Mouse (Mus musculus) myocyte (in vitro differentiated cells): ENCODE measurements around the gene Hfe2.

ENCODE experiments used
- MAX ChIP-seq: IDR thresholded peaks from one replicate; pipeline ENCODE4 v1.6.1; 2011; ENCODE audit warnings: low read depth, mild to moderate bottlenecking, control low read depth
- POLR2A ChIP-seq: IDR thresholded peaks from one replicate; pipeline ENCODE4 v1.6.1; 2011; ENCODE audit warnings: low read depth, mild to moderate bottlenecking, control low read depth, moderate library complexity; ENCODE audit not compliant: insufficient read length
- TCF12 ChIP-seq: IDR thresholded peaks from one replicate; pipeline ENCODE4 v1.6.1; 2011; ENCODE audit warnings: mild to moderate bottlenecking, control low read depth; ENCODE audit not compliant: poor library complexity, insufficient read depth, severe bottlenecking

DNA sequence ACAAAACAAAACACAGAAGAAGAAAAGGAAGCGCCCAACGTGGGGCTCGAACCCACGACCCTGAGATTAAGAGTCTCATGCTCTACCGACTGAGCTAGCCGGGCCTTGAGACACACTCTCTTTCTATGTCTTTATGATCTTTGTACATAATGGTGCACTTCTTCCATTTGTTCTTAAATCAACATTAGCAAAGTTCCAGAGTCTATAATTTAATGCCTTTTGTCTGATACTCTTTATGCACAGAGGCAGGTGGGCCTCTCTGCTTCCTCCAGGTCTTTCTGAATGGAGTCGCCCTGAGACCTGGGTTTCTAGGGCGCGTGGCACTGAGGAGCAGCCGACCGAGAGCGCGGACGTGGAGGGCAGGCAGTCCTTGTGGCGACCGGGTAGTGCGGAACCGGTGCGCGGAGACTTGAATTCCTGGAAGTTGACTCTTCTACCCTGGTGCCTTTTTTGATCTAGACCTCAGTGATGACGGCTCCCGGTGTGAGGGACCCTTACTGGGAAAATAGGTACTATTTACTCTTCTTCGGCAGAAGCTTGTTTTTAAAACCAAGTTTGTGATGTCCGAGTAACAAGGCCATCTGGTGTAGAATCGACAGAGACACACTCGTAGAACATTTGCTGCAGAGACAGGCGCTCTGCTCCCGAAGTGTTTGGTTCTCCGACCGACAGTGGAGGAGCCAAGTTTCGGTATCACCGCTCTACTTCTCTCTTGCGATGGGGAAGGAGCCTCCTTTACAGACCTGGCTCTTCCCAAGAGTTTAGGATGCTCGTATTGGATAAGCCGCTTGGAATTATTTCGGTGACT lies 25.3 kb upstream of the Hfe2 start:
- no peak for TF ChIP-seq MAX
- TF ChIP-seq POLR2A: no peak
- no peak for TF ChIP-seq TCF12
